Mouse (Mus musculus): ENCODE results near the gene Tbpl1. TPM values are rescaled to one million over a fixed set of nuclear protein-coding genes. Genes with fewer than 3 reads are reported as not detected.

Gene Tbpl1
- polyA plus RNA-seq, 1 experiment from 2014 or later, result 79.6 TPM

DNA sequence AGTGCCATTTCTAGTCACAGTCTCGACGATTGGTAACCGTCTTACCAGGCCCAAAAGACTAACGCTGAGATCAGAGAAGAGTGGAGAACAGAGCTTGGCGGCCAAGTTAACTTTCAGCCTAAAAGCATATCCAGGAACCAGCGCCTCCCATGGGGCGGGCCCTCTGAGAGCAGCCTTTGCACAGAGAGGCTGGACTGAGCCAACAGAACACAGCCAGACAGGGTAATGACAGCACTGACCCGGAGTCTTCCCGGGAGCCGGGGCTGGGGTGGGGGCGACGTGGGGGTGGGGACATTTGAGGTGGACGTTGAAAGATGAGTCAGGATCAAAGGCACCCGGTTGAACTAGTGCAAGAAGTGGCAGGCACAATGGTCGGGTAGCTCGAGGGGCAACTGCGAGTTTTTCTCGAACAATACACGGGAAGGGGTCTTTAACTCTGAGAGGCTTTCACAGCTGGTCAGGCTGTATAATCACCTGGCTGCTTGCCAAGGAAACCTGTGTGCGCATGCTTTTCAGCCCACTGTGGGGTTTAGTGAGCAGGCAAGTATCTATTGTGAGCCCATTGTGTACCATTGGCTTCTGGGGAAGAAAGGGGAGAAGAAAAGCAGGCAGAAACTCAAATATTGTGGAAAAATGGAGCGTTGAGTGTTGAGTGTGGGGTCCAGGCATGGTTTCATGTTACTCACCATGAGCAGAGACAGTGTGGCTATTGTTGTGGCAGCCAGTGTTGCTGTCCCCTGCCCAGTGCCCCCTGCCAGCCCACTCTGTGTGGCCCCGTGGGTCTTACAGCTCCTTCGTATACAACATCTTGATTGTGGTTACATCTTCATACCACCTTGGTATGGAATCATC is 73.0 kb downstream of the Tbpl1 start:
- Histone ChIP-seq H3K4me3 (no peak overlapping the region), H3K36me3 (no peaks in the 10 kb centered on the region), H3K9ac (no peak overlapping the region), H3K27me3 (no peaks in the 10 kb centered on the region), H3K4me2 (peak overlapping the region; percentile 41), H3K27ac (replicated peaks) (peak overlapping the region; percentile 49; the same call in 1 of the 2 replicates), H3K9me3 (no peaks in the 10 kb centered on the region), H3K4me1 (replicated peaks) (peaks cover 7% of the 10 kb centered on the region)
- 21% methylated on average over 23 of the region's 23 CpGs for WGBS
- peak; percentile 92 for ATAC-seq (ENCODE audit: low FRiP score, low read depth)

Small RNA genes within 50 kb of the gene (microRNA-seq; reads per million reads assigned to microRNA genes)
- 1.3 reads per million for gene Mir7663

Other genes with a start within 250 kb of the Tbpl1 start
- gene Slc2a12, start 86.9 kb downstream of the Tbpl1 start, polyA plus RNA-seq (2015; fragmentation: Nextera tagmentation; extraction: Ambion mirVana), result 6.8 and 7.6 TPM in 2 replicates
- gene Tcf21, start 88.2 kb upstream of the Tbpl1 start, polyA plus RNA-seq (2015; fragmentation: Nextera tagmentation; extraction: Ambion mirVana), result 1.6 and 1.7 TPM in 2 replicates